ENCODE assay signal across 24 mouse cellular contexts in genomic region chr10:31465424-31465823, GRCm38 (mm10). TPM values are rescaled to one million over a fixed set of nuclear protein-coding genes. Genes with fewer than 3 reads are reported as not detected.
A peak's percentile ranks its signal among the peaks of the same experiment; 100 is the strongest.
DNase-seq lines count a peak whose midpoint lies in the region; ATAC-seq and TF ChIP-seq lines count a peak whose summit lies in the region.
"Had no signal": no experiment of that assay in that cellular context is flagged by ENCODE, and none has a peak within 500 bp of the region (broad histone marks: within the 10 kb centered on the region; RNA-seq: fewer than 3 reads in every experiment).

No protein-coding gene starts in this region.

- H3K79me2 ChIP-seq in myocyte (ENCODE audit: control insufficient read depth, insufficient read depth): no peaks in the 10 kb centered on the region

- no peak overlapping the region for H3K4me3 ChIP-seq in liver, postnatal 0 days (ENCODE audit: low read depth, low read length)
- no peak overlapping the region for H3K4me3 ChIP-seq in myocyte
- no peak overlapping the region for H3K4me3 ChIP-seq in heart, embryonic 10.5 days
- H3K4me3 ChIP-seq in stomach, postnatal 0 days (ENCODE audit: low read depth, low read length): no peak overlapping the region
- H3K4me3 ChIP-seq: embryonic facial prominence, embryonic 10.5 days; embryonic facial prominence, embryonic 13.5 days; erythroblast, embryonic 14.5 days; forebrain, embryonic 13.5 days; heart, embryonic 12.5 days; heart, embryonic 15.5 days; hindbrain, embryonic 15.5 days had no signal

- 36% methylated on average over 4 of the region's 4 CpGs for WGBS in liver, postnatal 0 days (ENCODE audit: insufficient replicate concordance)
- 69% methylated on average over 4 of the region's 4 CpGs for WGBS in heart, embryonic 10.5 days
- 65% methylated on average over 4 of the region's 4 CpGs for WGBS in stomach, postnatal 0 days

- H3K9ac ChIP-seq in liver, postnatal 0 days (replicated peaks): no peak overlapping the region
- H3K9ac ChIP-seq in stomach, postnatal 0 days (ENCODE audit: low read length): no peak overlapping the region
- H3K9ac ChIP-seq: embryonic facial prominence, embryonic 13.5 days; forebrain, embryonic 13.5 days; heart, embryonic 12.5 days; heart, embryonic 15.5 days; hindbrain, embryonic 15.5 days had no signal

- no peak for DNase-seq in liver, postnatal 0 days
- no peak for DNase-seq in liver
- peak; percentile 57 for DNase-seq in 416B (ENCODE audit: low read depth)
- no peak for DNase-seq in heart, embryonic 10.5 days (ENCODE audit: low spot score)
- DNase-seq in stomach, postnatal 0 days (ENCODE audit: low spot score): no peak
- DNase-seq: adrenal gland, adult 2 months; B cell, adult 2 months; cerebellum, adult 11 months; cerebellum, adult 9-11 months; cerebellum, postnatal 25 days; gastrocnemius, postnatal 10 days; gastrocnemius, postnatal 36 days; heart, adult 11 months; heart, postnatal 36 days had no signal

- H3K9me3 ChIP-seq in liver, postnatal 0 days (ENCODE audit: low read length): no peaks in the 10 kb centered on the region
- H3K9me3 ChIP-seq in heart, embryonic 10.5 days: no peaks in the 10 kb centered on the region
- H3K9me3 ChIP-seq in stomach, postnatal 0 days (ENCODE audit: control insufficient read depth, low read length): no peaks in the 10 kb centered on the region
- H3K9me3 ChIP-seq: embryonic facial prominence, embryonic 10.5 days; embryonic facial prominence, embryonic 13.5 days; forebrain, embryonic 13.5 days; heart, embryonic 12.5 days; heart, embryonic 15.5 days; hindbrain, embryonic 15.5 days had no signal

- TF ChIP-seq EP300 in liver, postnatal 0 days (IDR thresholded peaks at IDR 0.05; ENCODE audit: low read depth): no peak
- no peak for TF ChIP-seq EP300 in stomach, postnatal 0 days (optimal IDR thresholded peaks at IDR 0.05)

- H3K27me3 ChIP-seq in liver, postnatal 0 days (ENCODE audit: insufficient read depth, low read length): no peaks in the 10 kb centered on the region
- H3K27me3 ChIP-seq in myocyte (ENCODE audit: control insufficient read depth, insufficient read depth, insufficient read length): no peaks in the 10 kb centered on the region
- no peaks in the 10 kb centered on the region for H3K27me3 ChIP-seq in heart, embryonic 10.5 days (ENCODE audit: insufficient read depth, poor library complexity, severe bottlenecking)
- H3K27me3 ChIP-seq in stomach, postnatal 0 days (ENCODE audit: control insufficient read depth, insufficient read depth, low read length): no peaks in the 10 kb centered on the region
- H3K27me3 ChIP-seq: embryonic facial prominence, embryonic 13.5 days; forebrain, embryonic 13.5 days; heart, embryonic 12.5 days; heart, embryonic 15.5 days; hindbrain, embryonic 15.5 days had no signal

- ATAC-seq in liver, postnatal 0 days: no peak
- ATAC-seq in granulocyte monocyte progenitor cell, adult 5-6 weeks (replicated peaks; ENCODE audit: poor library complexity, severe bottlenecking): peak; percentile 61
- no peak for ATAC-seq in stomach, postnatal 0 days (ENCODE audit: low FRiP score, low TSS enrichment)

- TF ChIP-seq CTCF in liver, postnatal 0 days (IDR thresholded peaks at IDR 0.05; ENCODE audit: low read depth): no peak
- no peak for TF ChIP-seq CTCF in stomach, postnatal 0 days (IDR thresholded peaks at IDR 0.05; ENCODE audit: low read depth)

- no peak for TF ChIP-seq POLR2A in myocyte (IDR thresholded peaks at IDR 0.05; ENCODE audit: insufficient read length, low read depth)

- H3K36me3 ChIP-seq in liver, postnatal 0 days (replicated peaks; ENCODE audit: insufficient read depth, low read length): no peaks in the 10 kb centered on the region
- no peaks in the 10 kb centered on the region for H3K36me3 ChIP-seq in myocyte (ENCODE audit: control insufficient read depth, insufficient read depth)
- no peaks in the 10 kb centered on the region for H3K36me3 ChIP-seq in heart, embryonic 10.5 days
- no peaks in the 10 kb centered on the region for H3K36me3 ChIP-seq in stomach, postnatal 0 days (ENCODE audit: control insufficient read depth, insufficient read depth, low read length)
- H3K36me3 ChIP-seq: embryonic facial prominence, embryonic 10.5 days; embryonic facial prominence, embryonic 13.5 days; heart, embryonic 12.5 days; heart, embryonic 15.5 days; hindbrain, embryonic 15.5 days had no signal

- H3K27ac ChIP-seq in liver, postnatal 0 days (ENCODE audit: low read depth): no peak overlapping the region
- H3K27ac ChIP-seq in heart, embryonic 10.5 days: no peak overlapping the region
- H3K27ac ChIP-seq in stomach, postnatal 0 days (replicated peaks): no peak overlapping the region
- H3K27ac ChIP-seq: embryonic facial prominence, embryonic 10.5 days; embryonic facial prominence, embryonic 13.5 days; forebrain, embryonic 13.5 days; heart, embryonic 15.5 days; hindbrain, embryonic 15.5 days had no signal

- H3K4me1 ChIP-seq in liver, postnatal 0 days (ENCODE audit: insufficient read depth): no peaks in the 10 kb centered on the region
- no peaks in the 10 kb centered on the region for H3K4me1 ChIP-seq in heart, embryonic 10.5 days
- H3K4me1 ChIP-seq in stomach, postnatal 0 days (replicated peaks; ENCODE audit: control insufficient read depth, insufficient read depth): no peaks in the 10 kb centered on the region
- H3K4me1 ChIP-seq: embryonic facial prominence, embryonic 10.5 days; forebrain, embryonic 13.5 days; heart, embryonic 12.5 days; heart, embryonic 15.5 days; hindbrain, embryonic 15.5 days had no signal

- H3K4me2 ChIP-seq in liver, postnatal 0 days (ENCODE audit: low read depth, low read length): 0 out of 2 replicates have a peak overlapping the region, but pooled peaks have one; percentile 22
- peak overlapping the region; percentile 47 for H3K4me2 ChIP-seq in myocyte (ENCODE audit: low read depth)
- no peak overlapping the region for H3K4me2 ChIP-seq in stomach, postnatal 0 days (replicated peaks; ENCODE audit: low read depth)
- H3K4me2 ChIP-seq: embryonic facial prominence, embryonic 13.5 days; forebrain, embryonic 13.5 days; heart, embryonic 12.5 days; heart, embryonic 15.5 days; hindbrain, embryonic 15.5 days had no signal

- H3ac ChIP-seq in myocyte (ENCODE audit: control insufficient read depth, insufficient read length): no peak overlapping the region

TF ChIP-seq in myocyte, 11 proteins besides CTCF, POLR2A, EP300 and RAD21:
- TF ChIP-seq SRF (IDR thresholded peaks at IDR 0.05; ENCODE audit: control insufficient read depth, insufficient read length, low read depth): no peak
- no peak for TF ChIP-seq TCF12 (IDR thresholded peaks at IDR 0.05; ENCODE audit: insufficient read depth, poor library complexity, severe bottlenecking)
- no peak for TF ChIP-seq TCF3 (IDR thresholded peaks at IDR 0.05; ENCODE audit: insufficient read length, low read depth)
- TF ChIP-seq MYOD1 (IDR thresholded peaks at IDR 0.05; ENCODE audit: control insufficient read depth in 1 of 3, insufficient read length in 2 of 3, low read depth in 2 of 3): no peak
- TF ChIP-seq POLR2AphosphoS2 (IDR thresholded peaks at IDR 0.05; ENCODE audit: insufficient read length, low read depth): no peak
- TF ChIP-seq CEBPB (IDR thresholded peaks at IDR 0.05; ENCODE audit: insufficient read depth, poor library complexity, severe bottlenecking): no peak
- no peak for TF ChIP-seq MAX (IDR thresholded peaks at IDR 0.05; ENCODE audit: low read depth)
- no peak for TF ChIP-seq USF1 (IDR thresholded peaks at IDR 0.05; ENCODE audit: low read depth)
- TF ChIP-seq MYOG (IDR thresholded peaks at IDR 0.05; ENCODE audit: control insufficient read depth in 1 of 3, insufficient read depth in 1 of 3, insufficient read length in 2 of 3, low read depth in 2 of 3): no peak
- TF ChIP-seq REST (IDR thresholded peaks at IDR 0.05; ENCODE audit: insufficient read depth, insufficient read length): no peak

RNA-seq across cellular contexts. Expression of gene Tpd52l1, which starts 19.7 kb away (rescaled TPM):
- 2.9 and 3.9 TPM in 2 replicates for polyA plus RNA-seq in liver, postnatal 0 days (2015; fragmentation: Nextera tagmentation; extraction: Ambion mirVana)
- total RNA-seq in granulocyte monocyte progenitor cell, adult 5-6 weeks (2014; fragmentation: Nextera tagmentation): 1.1 TPM in 1 of 2 replicates, not detected in the other
- total RNA-seq in granulocyte monocyte progenitor cell, adult 5-6 weeks (2017): 0.56 TPM in 1 of 2 replicates, not detected in the other
- polyA plus RNA-seq in myocyte (2012; fragmentation: generic; extraction: Trizol): 56.1 TPM
- 19.2 and 24.7 TPM in 2 replicates for polyA plus RNA-seq in heart, embryonic 10.5 days (2016; fragmentation: Nextera tagmentation; extraction: Ambion mirVana)
- 22.1 and 24.3 TPM in 2 replicates for polyA plus RNA-seq in stomach, postnatal 0 days (2015; fragmentation: Nextera tagmentation; extraction: Ambion mirVana)
- total RNA-seq: MEL had no signal
- polyA plus RNA-seq: erythroblast, embryonic 14.5 days had no signal
